Mouse (Mus musculus) hindbrain, embryonic 12.5 days (tissue): Measurements from ENCODE around the gene Pdcd4. TPM values are rescaled to one million over a fixed set of nuclear protein-coding genes. Genes with fewer than 3 reads are reported as not detected.
"Not testable (repeated sequence)": the region's sequence is repeated elsewhere in the genome, so short reads cannot be mapped to it uniquely, and the experiment has no call there.

Experiments used
- ATAC-seq: fragments of 200-750 bp; cut with Nextera tagmentation; 2 replicates; pipeline ENCODE4 v1.8.0; 2017; ENCODE audit warnings: moderate TSS enrichment; ENCODE audit not compliant: low FRiP score
- H3K27ac ChIP-seq: fragments of 300-500 bp; sonication (generic); 2 replicates; pipeline ENCODE4 v1.5.1; 2016; ENCODE audit warnings: mild to moderate bottlenecking
- H3K27me3 ChIP-seq: fragments of 300-500 bp; sonication (generic); 2 replicates; pipeline ENCODE4 v1.6.1; 2016; ENCODE audit warnings: mild to moderate bottlenecking
- H3K36me3 ChIP-seq: fragments of 300-500 bp; sonication (generic); 2 replicates; pipeline ENCODE4 v1.6.1; 2016; ENCODE audit warnings: mild to moderate bottlenecking
- H3K4me1 ChIP-seq: fragments of 300-500 bp; sonication (generic); 2 replicates; pipeline ENCODE4 v1.6.1; 2016
- H3K4me2 ChIP-seq: fragments of 300-500 bp; sonication (generic); replicated peaks from 2 replicates; pipeline ENCODE4 v1.6.1; 2016; ENCODE audit warnings: mild to moderate bottlenecking
- H3K4me3 ChIP-seq: fragments of 300-500 bp; sonication (generic); 2 replicates; pipeline ENCODE4 v1.5.1; 2016; ENCODE audit warnings: mild to moderate bottlenecking
- H3K9ac ChIP-seq: fragments of 300-500 bp; sonication (generic); 2 replicates; pipeline ENCODE4 v1.6.1; 2016; ENCODE audit warnings: mild to moderate bottlenecking, moderate library complexity
- H3K9me3 ChIP-seq: fragments of 300-500 bp; sonication (generic); replicated peaks from 2 replicates; pipeline ENCODE4 v1.6.1; 2016; ENCODE audit warnings: mild to moderate bottlenecking
- WGBS: fragments of 180-500 bp; shearing (Covaris S2); methylation state at CpG from one replicate; pipeline ENCODE4 v1.1.7; 2016; 5-methylcytosine and 5-hydroxymethylcytosine counted together
- polyA plus RNA-seq: library from polyadenylated mRNA; unstranded; fragments of >200 nt; fragmentation: Nextera tagmentation; extraction: Ambion mirVana; gene quantifications from 2 replicates; pipeline ENCODE4 v1.2.1, GENCODE M21; 2016

Pdcd4 gene
- polyA plus RNA-seq, 1 experiment from 2014 or later, result 103 TPM

DNA sequence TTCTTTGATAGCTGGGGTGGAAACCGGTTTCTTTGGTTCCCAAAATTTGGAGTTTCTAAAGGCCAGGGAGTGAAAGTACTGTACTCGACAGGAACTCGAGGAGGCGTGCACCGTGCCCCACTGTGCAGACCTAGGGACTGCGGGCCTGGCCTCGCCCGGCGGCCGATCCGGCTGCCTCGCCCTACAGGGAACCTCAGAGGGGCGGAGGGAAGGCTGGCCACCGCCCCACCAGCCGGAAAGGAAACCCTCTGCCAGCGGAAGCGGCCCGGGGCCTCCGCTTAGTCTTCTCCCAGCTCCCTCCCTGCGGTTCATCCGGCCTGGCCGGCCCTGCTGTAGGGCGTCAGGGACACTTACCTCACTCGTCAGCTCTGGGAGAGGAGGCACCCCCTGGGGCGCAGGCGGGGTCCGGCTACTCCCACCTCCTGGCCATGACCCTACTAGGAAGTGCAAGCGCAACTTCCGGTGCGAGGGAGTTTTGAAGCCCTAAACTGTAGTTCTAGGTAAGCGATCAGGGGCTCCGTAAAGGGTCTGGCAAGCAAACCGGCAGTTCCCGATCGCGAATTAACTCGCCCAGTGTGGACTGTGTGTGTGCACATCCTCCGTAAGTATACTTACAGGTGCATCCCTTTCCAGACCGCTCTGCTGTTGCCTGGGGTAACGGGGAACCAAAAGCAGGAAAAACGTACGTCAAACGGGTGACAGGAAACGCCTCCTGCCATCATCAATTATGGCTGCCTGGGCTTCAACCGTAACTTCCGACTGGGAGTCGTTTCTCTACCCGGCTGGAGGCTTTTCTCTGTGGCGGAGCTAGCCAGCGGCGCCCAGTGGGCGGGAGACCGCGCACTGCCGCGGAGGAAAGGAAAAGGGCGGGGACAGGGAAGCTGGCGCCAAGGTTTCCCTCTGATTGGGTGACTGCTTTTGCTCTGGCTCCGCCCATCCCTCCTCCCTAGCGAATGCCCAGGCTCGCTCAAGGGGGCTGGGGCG lies 52.1 kb downstream of the Pdcd4 start, which contains the start of the genes Shoc2 and Bbip1:
TSS of gene Shoc2 (plus strand) at position 505 of the 984 bp plus-strand sequence.
TSS of gene Bbip1 (minus strand) at position 826 of the 984 bp plus-strand sequence.
- no peaks in the 10 kb centered on the region for H3K27me3 ChIP-seq
- H3K27ac ChIP-seq, result peak within 1 kb of the TSS; percentile 98
- peaks cover 4% of the 10 kb centered on the region for H3K36me3 ChIP-seq
- under 1% methylated on average over 62 of the region's 62 CpGs for WGBS
- ATAC-seq, result peak; percentile 96
- peaks cover 14% of the 10 kb centered on the region for H3K4me1 ChIP-seq
- H3K4me3 ChIP-seq, result peak within 1 kb of the TSS; percentile 96
- peak within 1 kb of the TSS; percentile 53 for H3K4me2 ChIP-seq
- no peaks in the 10 kb centered on the region for H3K9me3 ChIP-seq
- peak within 1 kb of the TSS; percentile 99 for H3K9ac ChIP-seq

DNA sequence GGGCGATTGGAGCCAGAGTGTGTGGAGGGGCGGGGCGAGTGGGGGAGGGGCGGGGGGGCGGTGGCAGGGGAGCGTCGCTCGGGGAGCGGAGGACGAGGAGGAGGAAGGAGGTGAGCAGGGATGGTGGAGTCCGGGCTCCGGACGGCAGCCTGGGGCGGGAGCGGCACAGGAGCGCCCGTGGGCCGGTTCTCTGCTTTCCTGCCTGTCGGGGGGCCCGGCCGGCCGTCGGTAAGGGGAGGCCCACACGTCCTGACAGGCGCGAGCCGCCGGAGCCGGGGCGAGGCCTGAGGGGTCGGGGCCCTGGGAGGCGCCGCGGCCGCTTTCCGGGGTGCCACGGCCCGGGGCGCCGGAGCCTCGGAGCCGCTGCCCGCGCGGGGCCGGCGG lies 52.7 kb downstream of the Pdcd4 start:
- Histone ChIP-seq H3K9ac (peak overlapping the region; percentile 99), H3K4me1 (peaks cover 14% of the 10 kb centered on the region), H3K27ac (peak overlapping the region; percentile 98), H3K36me3 (no peaks in the 10 kb centered on the region), H3K9me3 (no peaks in the 10 kb centered on the region), H3K27me3 (no peaks in the 10 kb centered on the region), H3K4me3 (peak overlapping the region; percentile 96), H3K4me2 (peak overlapping the region; percentile 53)
- ATAC-seq, result peak; percentile 82; the same call in 1 of the 2 replicates
- under 1% methylated on average over 28 of the region's 47 CpGs for WGBS

DNA sequence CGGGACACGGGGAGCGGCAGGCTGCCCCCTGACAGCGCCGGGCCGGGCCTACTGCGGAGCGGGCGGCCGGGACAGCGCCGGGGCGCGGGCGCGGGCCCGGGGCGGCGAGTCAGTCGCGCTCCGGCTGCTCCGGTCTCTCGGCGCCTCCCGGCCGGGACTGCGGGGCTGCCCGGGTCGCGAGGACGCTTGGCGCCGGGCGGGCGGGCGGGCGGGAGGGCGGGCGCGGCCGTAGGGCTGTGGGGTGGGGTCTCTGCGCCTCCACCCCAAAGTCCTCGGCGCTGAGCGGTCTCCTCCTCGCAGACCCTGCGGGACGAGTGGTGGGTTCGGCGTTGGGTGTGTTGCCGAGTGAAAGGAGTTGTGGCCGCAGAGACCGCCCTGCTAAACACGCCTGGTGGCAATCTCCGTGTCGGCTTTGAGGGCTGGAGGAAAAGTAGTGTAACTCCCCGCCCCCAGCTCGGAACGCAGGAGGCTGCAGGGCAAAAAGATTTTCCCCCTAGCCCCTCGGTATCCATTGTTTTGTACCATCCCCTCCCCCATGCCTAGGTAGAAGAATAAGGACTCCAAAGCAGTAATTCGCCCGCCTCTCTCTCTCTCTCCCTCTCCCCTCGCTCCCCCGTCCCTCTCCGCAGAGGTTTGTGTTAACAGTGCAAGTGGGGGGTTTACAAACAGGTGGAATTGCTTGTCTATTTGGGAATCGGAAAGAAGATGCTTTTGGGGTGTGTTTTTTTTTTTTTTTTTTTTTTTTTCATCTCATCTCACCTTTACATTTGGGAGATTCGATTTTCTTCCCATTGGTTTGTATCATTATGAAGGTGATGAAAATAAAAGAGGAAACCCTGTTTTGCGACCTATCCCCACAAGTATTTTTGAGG lies 53.4 kb downstream of the Pdcd4 start:
- H3K9ac ChIP-seq, result peak overlapping the region; percentile 99
- peak; percentile 33 for ATAC-seq

DNA sequence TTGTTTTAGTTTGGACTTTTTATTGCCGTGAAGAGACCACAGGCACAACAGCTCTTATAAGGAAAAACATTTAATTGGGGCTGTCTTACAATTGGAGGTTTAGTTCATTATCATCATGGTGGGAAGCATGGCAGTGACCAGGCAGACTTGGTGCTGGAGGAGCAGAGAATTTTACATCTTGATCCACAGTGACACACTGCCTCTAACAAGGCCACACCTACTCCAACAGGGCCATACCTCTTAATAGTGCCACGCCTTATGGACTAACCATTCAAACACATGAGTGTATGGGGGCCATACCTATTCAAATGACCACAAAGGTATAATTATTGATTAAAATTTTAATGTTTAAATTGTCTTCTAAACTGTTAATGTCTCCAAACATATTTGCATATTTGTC lies 65.5 kb downstream of the Pdcd4 start:
- Histone ChIP-seq H3K4me1 (peaks cover 4% of the 10 kb centered on the region; the same call in 1 of the 2 replicates), H3K9me3 (no peaks in the 10 kb centered on the region), H3K4me3 (no peak overlapping the region), H3K27ac (no peak overlapping the region), H3K9ac (no peak overlapping the region), H3K36me3 (0 out of 2 replicates have a peak, but pooled peaks cover 3% of the 10 kb centered on the region), H3K4me2 (no peak overlapping the region), H3K27me3 (no peaks in the 10 kb centered on the region)
- 93% methylated on average over 2 of the region's 2 CpGs for WGBS
- ATAC-seq, result no peak

More for the DNA sequence above, 53.4 kb downstream of the Pdcd4 start:
- WGBS, result 2% methylated on average over 35 of the region's 69 CpGs
- Histone ChIP-seq H3K4me1 (peaks cover 14% of the 10 kb centered on the region), H3K4me2 (peak overlapping the region; percentile 53), H3K9me3 (no peaks in the 10 kb centered on the region), H3K27me3 (no peaks in the 10 kb centered on the region), H3K27ac (peak overlapping the region; percentile 98), H3K4me3 (peak overlapping the region; percentile 96), H3K36me3 (no peaks in the 10 kb centered on the region)

DNA sequence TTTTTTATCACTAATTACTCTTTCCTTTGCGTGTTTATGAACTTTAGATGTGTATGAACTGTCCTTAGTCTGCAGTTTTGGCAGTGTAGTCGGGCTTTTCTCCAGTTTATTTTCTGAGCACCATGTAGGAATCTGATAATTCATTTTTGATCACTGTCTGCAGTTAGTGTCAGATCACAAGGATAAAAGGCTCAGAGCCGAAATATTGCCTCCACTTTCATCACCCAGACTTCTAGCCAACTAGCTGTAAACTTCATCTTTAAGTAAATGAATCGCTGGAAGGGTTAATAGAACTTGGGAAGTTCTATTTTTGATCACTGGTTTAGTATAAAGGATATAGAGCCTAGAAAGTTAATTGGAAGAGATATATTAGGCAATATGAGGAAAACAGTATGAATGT lies 70.5 kb downstream of the Pdcd4 start:
- ATAC-seq, result no peak
- H3K36me3 ChIP-seq, result 0 out of 2 replicates have a peak, but pooled peaks cover 3% of the 10 kb centered on the region
- H3K9me3 ChIP-seq, result no peaks in the 10 kb centered on the region
- no peak overlapping the region for H3K4me3 ChIP-seq
- no peak overlapping the region for H3K4me2 ChIP-seq
- H3K4me1 ChIP-seq, result no peaks in the 10 kb centered on the region
- no peaks in the 10 kb centered on the region for H3K27me3 ChIP-seq
- H3K9ac ChIP-seq, result no peak overlapping the region
- 92% methylated on average over 4 of the region's 4 CpGs for WGBS
- no peak overlapping the region for H3K27ac ChIP-seq

DNA sequence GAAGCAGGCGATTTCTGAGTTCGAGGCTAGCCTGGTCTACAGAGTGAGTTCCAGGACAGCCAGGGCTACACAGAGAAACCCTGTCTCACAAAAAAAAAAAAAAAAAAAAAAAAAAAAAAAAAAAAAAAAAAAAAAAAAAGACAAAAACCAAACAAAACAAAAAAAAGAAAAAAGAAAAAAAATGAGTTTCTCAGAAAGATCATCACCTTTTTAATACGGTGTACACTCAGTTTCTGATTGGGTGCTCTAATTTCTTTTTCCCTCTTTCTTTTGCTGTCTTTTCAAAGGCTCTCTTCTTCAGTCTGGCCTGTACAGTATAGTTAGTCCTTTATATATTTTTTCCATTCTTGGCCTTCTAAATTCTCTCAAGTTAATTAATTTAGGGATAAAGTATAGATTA lies 72.3 kb downstream of the Pdcd4 start:
- H3K27me3 ChIP-seq, H3K4me2 ChIP-seq, H3K4me1 ChIP-seq, H3K9ac ChIP-seq, H3K27ac ChIP-seq, H3K9me3 ChIP-seq, H3K4me3 ChIP-seq, ATAC-seq, H3K36me3 ChIP-seq: not testable (repeated sequence)
- WGBS, result 98% methylated on average over 3 of the region's 3 CpGs

DNA sequence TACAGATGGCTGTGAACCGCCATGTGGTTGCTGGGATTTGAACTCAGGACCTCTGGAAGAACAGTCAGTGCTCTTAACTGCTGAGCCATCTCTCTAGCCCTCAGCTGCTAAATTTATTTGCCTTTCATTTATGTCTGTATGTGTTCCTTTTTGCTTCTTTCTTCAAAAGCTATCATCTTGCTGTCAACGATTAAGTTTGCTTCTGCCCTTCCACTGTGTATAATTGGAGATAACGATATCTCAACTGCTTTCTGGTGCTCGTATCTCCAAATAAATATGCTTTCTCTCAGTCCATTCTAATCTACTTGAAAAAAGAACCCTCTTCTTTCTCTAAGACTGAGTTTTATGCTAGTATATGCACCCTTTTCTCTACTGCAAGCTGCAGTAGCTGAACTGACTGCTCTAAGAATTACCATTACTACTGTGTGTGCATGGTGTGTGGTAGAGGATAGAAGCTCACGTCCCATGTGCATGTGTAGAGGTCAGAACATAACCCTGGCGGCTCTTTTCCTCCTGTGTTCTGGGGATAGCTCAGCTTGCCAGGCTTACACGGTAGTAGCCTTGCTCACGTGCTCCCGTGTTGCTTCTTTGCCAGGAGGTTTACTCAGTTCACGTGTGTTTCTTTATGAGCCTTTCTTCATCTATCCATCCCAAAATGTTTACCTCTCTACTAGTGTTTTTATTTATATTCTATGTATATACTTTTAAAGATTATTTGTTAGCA lies 73.0 kb downstream of the Pdcd4 start:
- Histone ChIP-seq H3K27me3 (no peaks in the 10 kb centered on the region), H3K4me2 (no peak overlapping the region), H3K4me3 (no peak overlapping the region), H3K36me3 (0 out of 2 replicates have a peak, but pooled peaks cover 3% of the 10 kb centered on the region), H3K9me3 (no peaks in the 10 kb centered on the region), H3K9ac (no peak overlapping the region), H3K4me1 (no peaks in the 10 kb centered on the region), H3K27ac (no peak overlapping the region)
- 91% methylated on average over 10 of the region's 10 CpGs for WGBS
- no peak for ATAC-seq

DNA sequence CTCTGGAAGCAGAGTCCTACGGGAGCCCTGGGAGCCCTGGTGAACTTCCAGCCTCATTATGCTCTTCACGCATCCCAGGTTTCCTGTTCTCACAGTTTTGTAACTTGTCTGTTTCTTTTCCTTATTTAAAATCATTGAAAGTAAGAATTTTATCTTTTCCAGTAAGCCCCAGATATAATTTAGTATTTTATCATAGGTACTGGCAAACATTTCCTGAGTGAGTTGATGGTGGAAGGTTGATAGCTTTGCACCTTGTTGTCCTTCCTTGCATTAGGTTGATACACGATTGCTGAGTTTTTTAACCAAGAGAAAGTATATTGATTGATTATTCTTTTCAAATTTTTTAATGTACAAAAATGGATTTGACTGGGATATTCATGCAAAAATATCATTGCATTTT lies 77.2 kb downstream of the Pdcd4 start:
- Histone ChIP-seq H3K4me2 (no peak overlapping the region), H3K9ac (no peak overlapping the region), H3K4me1 (no peaks in the 10 kb centered on the region), H3K27me3 (no peaks in the 10 kb centered on the region), H3K4me3 (no peak overlapping the region), H3K27ac (no peak overlapping the region), H3K9me3 (no peaks in the 10 kb centered on the region), H3K36me3 (no peaks in the 10 kb centered on the region)
- 92% methylated on average over 3 of the region's 3 CpGs for whole genome bisulfite sequencing
- no peak for ATAC-seq

DNA sequence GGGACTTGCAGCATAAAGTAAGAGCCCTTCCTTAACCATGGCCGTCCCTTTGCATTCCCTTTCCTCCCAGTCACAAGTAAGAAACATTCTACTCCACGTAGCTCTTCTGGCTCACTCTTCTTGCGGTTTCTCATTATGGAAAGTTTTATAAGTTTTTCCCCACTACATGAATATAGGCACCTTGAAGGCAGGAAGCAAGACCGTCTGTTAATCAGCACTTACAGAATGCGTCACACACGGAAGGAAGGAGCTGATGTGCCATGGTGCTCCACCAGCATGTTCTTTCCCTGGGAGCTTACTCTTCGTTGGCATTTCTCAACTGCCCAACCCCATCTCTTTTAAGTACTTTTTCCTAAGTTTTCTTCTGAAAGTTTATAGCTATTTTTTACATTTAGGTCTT lies 79.9 kb downstream of the Pdcd4 start:
- no peak overlapping the region for H3K4me3 ChIP-seq
- WGBS, result 82% methylated on average over 7 of the region's 7 CpGs
- H3K27me3 ChIP-seq, result no peaks in the 10 kb centered on the region
- H3K9ac ChIP-seq, result no peak overlapping the region
- H3K4me1 ChIP-seq, result no peaks in the 10 kb centered on the region
- no peak for ATAC-seq
- no peak overlapping the region for H3K4me2 ChIP-seq
- no peaks in the 10 kb centered on the region; the same call in 1 of the 2 replicates for H3K9me3 ChIP-seq
- 0 out of 2 replicates have a peak, but pooled peaks cover 3% of the 10 kb centered on the region for H3K36me3 ChIP-seq
- H3K27ac ChIP-seq, result no peak overlapping the region

DNA sequence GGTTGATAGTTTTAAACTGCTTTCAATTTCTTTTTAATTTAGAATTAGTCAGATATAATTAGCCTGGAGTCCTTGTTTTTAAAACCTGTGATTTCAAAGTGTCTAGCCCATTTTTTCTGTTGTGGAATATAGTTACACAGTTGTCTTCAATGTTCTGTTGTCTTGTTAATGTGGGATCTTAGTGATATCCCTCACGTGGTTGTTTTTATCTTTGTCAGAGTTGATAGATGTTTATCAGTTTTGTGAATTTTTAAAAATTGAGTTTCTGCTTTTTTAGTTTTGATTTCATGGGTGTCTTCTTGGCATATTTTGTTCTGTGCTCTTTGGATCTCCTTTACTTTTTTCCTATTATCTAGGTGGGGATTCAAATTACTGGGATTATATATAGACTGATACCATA lies 81.6 kb downstream of the Pdcd4 start:
- no peak overlapping the region for H3K27ac ChIP-seq
- H3K27me3 ChIP-seq, result no peaks in the 10 kb centered on the region
- WGBS, result 85% methylated on average over 1 of the region's 1 CpGs
- ATAC-seq, result no peak
- H3K9ac ChIP-seq, result no peak overlapping the region
- no peaks in the 10 kb centered on the region; the same call in 1 of the 2 replicates for H3K9me3 ChIP-seq
- no peak overlapping the region for H3K4me3 ChIP-seq
- no peaks in the 10 kb centered on the region for H3K4me1 ChIP-seq
- H3K36me3 ChIP-seq, result 0 out of 2 replicates have a peak, but pooled peaks cover 3% of the 10 kb centered on the region
- H3K4me2 ChIP-seq, result no peak overlapping the region
